Mouse (Mus musculus): ENCODE measurements at regions not wholly inside any gene's neighbourhood (a gene's known extent, or its start where the extent isn't known, plus 50 kb on each side); places are given as distances from the start of the nearest gene placed in this dataset.

GRCm38 (mm10) chr10:96685991-96686601 lies 69.3 kb downstream of the Btg1 start:
- Histone ChIP-seq H3K4me3 (ENCODE audit: low read depth, low read length) (no peak overlapping the region), H3K27me3 (ENCODE audit: control insufficient read depth, insufficient read depth, low read length) (no peaks in the 10 kb centered on the region)
- 65% methylated on average over 5 of the region's 5 CpGs for WGBS

GRCm38 (mm10) chr10:96686659-96687440 lies 70.0 kb downstream of the Btg1 start:
- no peak for DNase-seq (ENCODE audit: low spot score)
- Histone ChIP-seq H3K27me3 (ENCODE audit: control insufficient read depth, insufficient read depth, low read length) (no peaks in the 10 kb centered on the region), H3K27ac (ENCODE audit: low read depth, low read length) (no peak overlapping the region), H3K9ac (ENCODE audit: low read length) (no peak overlapping the region), H3K36me3 (ENCODE audit: control insufficient read depth, insufficient read depth, low read length) (no peaks in the 10 kb centered on the region), H3K4me1 (ENCODE audit: control insufficient read depth, insufficient read depth, low read length) (peaks cover 3% of the 10 kb centered on the region; the same call in 1 of the 2 replicates), H3K4me3 (ENCODE audit: low read depth, low read length) (no peak overlapping the region), H3K9me3 (ENCODE audit: control insufficient read depth, low read length) (no peaks in the 10 kb centered on the region), H3K4me2 (ENCODE audit: low read depth) (no peak overlapping the region)
- 75% methylated on average over 6 of the region's 6 CpGs for WGBS
- ATAC-seq (ENCODE audit: insufficient read depth, low FRiP score, low TSS enrichment), result no peak

More at GRCm38 (mm10) chr10:96685991-96686601, 69.3 kb downstream of the Btg1 start:
- ATAC-seq (ENCODE audit: insufficient read depth, low FRiP score, low TSS enrichment) (no peak), DNase-seq (ENCODE audit: low spot score) (no peak)
- Histone ChIP-seq H3K9me3 (ENCODE audit: control insufficient read depth, low read length) (no peaks in the 10 kb centered on the region), H3K9ac (ENCODE audit: low read length) (no peak overlapping the region), H3K27ac (ENCODE audit: low read depth, low read length) (no peak overlapping the region), H3K36me3 (ENCODE audit: control insufficient read depth, insufficient read depth, low read length) (no peaks in the 10 kb centered on the region), H3K4me1 (ENCODE audit: control insufficient read depth, insufficient read depth, low read length) (peaks cover 3% of the 10 kb centered on the region; the same call in 1 of the 2 replicates), H3K4me2 (ENCODE audit: low read depth) (no peak overlapping the region)

- H3K4me1 ChIP-seq (ENCODE audit: control insufficient read depth, insufficient read depth, low read length), result peaks cover 3% of the 10 kb centered on the region; the same call in 1 of the 2 replicates
- no peaks in the 10 kb centered on the region for H3K36me3 ChIP-seq (ENCODE audit: control insufficient read depth, insufficient read depth, low read length)
- DNase-seq (ENCODE audit: low spot score) (no peak), ATAC-seq (ENCODE audit: insufficient read depth, low FRiP score, low TSS enrichment) (no peak)
- H3K4me2 ChIP-seq (ENCODE audit: low read depth), result no peak overlapping the region
- no peak overlapping the region for H3K4me3 ChIP-seq (ENCODE audit: low read depth, low read length)
- H3K9me3 ChIP-seq (ENCODE audit: control insufficient read depth, low read length), result no peaks in the 10 kb centered on the region
- H3K9ac ChIP-seq (ENCODE audit: low read length), result no peak overlapping the region
- no peak overlapping the region for H3K27ac ChIP-seq (ENCODE audit: low read depth, low read length)
- 92% methylated on average over 1 of the region's 1 CpGs for WGBS
- no peaks in the 10 kb centered on the region for H3K27me3 ChIP-seq (ENCODE audit: control insufficient read depth, insufficient read depth, low read length)
Observed at GRCm38 (mm10) chr10:96687441-96687772, 70.6 kb downstream of the Btg1 start.

GRCm38 (mm10) chr10:96689976-96690867 lies 73.4 kb downstream of the Btg1 start:
- ATAC-seq (ENCODE audit: insufficient read depth, low FRiP score, low TSS enrichment) (no peak), DNase-seq (ENCODE audit: low spot score) (no peak)
- H3K4me2 ChIP-seq (ENCODE audit: low read depth), result no peak overlapping the region
- H3K4me3 ChIP-seq (ENCODE audit: low read depth, low read length), result no peak overlapping the region
- H3K27ac ChIP-seq (ENCODE audit: low read depth, low read length), result no peak overlapping the region
- H3K36me3 ChIP-seq (ENCODE audit: control insufficient read depth, insufficient read depth, low read length), result no peaks in the 10 kb centered on the region
- 70% methylated on average over 11 of the region's 11 CpGs for WGBS
- no peaks in the 10 kb centered on the region for H3K9me3 ChIP-seq (ENCODE audit: control insufficient read depth, low read length)
- peaks cover 3% of the 10 kb centered on the region; the same call in 1 of the 2 replicates for H3K4me1 ChIP-seq (ENCODE audit: control insufficient read depth, insufficient read depth, low read length)
- no peaks in the 10 kb centered on the region for H3K27me3 ChIP-seq (ENCODE audit: control insufficient read depth, insufficient read depth, low read length)
- no peak overlapping the region; the same call in 1 of the 2 replicates for H3K9ac ChIP-seq (ENCODE audit: low read length)

GRCm38 (mm10) chr10:96690868-96691302 lies 74.1 kb downstream of the Btg1 start:
- no peak overlapping the region for H3K4me2 ChIP-seq (ENCODE audit: low read depth)
- ATAC-seq (ENCODE audit: insufficient read depth, low FRiP score, low TSS enrichment), result no peak

GRCm38 (mm10) chr10:96691319-96691870 lies 74.6 kb downstream of the Btg1 start:
- ATAC-seq (ENCODE audit: insufficient read depth, low FRiP score, low TSS enrichment) (no peak), DNase-seq (ENCODE audit: low spot score) (no peak)
- Histone ChIP-seq H3K27ac (ENCODE audit: low read depth, low read length) (no peak overlapping the region), H3K9me3 (ENCODE audit: control insufficient read depth, low read length) (no peaks in the 10 kb centered on the region), H3K36me3 (ENCODE audit: control insufficient read depth, insufficient read depth, low read length) (no peaks in the 10 kb centered on the region), H3K4me3 (ENCODE audit: low read depth, low read length) (no peak overlapping the region), H3K9ac (ENCODE audit: low read length) (no peak overlapping the region), H3K4me1 (ENCODE audit: control insufficient read depth, insufficient read depth, low read length) (peaks cover 3% of the 10 kb centered on the region; the same call in 1 of the 2 replicates), H3K27me3 (ENCODE audit: control insufficient read depth, insufficient read depth, low read length) (no peaks in the 10 kb centered on the region), H3K4me2 (ENCODE audit: low read depth) (no peak overlapping the region)
- WGBS, result 82% methylated on average over 6 of the region's 6 CpGs

More at GRCm38 (mm10) chr10:96690868-96691302, 74.1 kb downstream of the Btg1 start:
- Histone ChIP-seq H3K4me1 (ENCODE audit: control insufficient read depth, insufficient read depth, low read length) (peaks cover 3% of the 10 kb centered on the region; the same call in 1 of the 2 replicates), H3K27me3 (ENCODE audit: control insufficient read depth, insufficient read depth, low read length) (no peaks in the 10 kb centered on the region), H3K36me3 (ENCODE audit: control insufficient read depth, insufficient read depth, low read length) (no peaks in the 10 kb centered on the region), H3K4me3 (ENCODE audit: low read depth, low read length) (no peak overlapping the region), H3K9me3 (ENCODE audit: control insufficient read depth, low read length) (no peaks in the 10 kb centered on the region), H3K27ac (ENCODE audit: low read depth, low read length) (no peak overlapping the region), H3K9ac (ENCODE audit: low read length) (no peak overlapping the region; the same call in 1 of the 2 replicates)
- no peak for DNase-seq (ENCODE audit: low spot score)
- 45% methylated on average over 2 of the region's 2 CpGs for WGBS

- DNase-seq (ENCODE audit: low spot score) (no peak), ATAC-seq (ENCODE audit: insufficient read depth, low FRiP score, low TSS enrichment) (no peak)
- Histone ChIP-seq H3K9me3 (ENCODE audit: control insufficient read depth, low read length) (no peaks in the 10 kb centered on the region), H3K36me3 (ENCODE audit: control insufficient read depth, insufficient read depth, low read length) (no peaks in the 10 kb centered on the region), H3K4me3 (ENCODE audit: low read depth, low read length) (no peak overlapping the region), H3K9ac (ENCODE audit: low read length) (no peak overlapping the region), H3K4me1 (ENCODE audit: control insufficient read depth, insufficient read depth, low read length) (peaks cover 3% of the 10 kb centered on the region; the same call in 1 of the 2 replicates), H3K27ac (ENCODE audit: low read depth, low read length) (no peak overlapping the region), H3K27me3 (ENCODE audit: control insufficient read depth, insufficient read depth, low read length) (no peaks in the 10 kb centered on the region), H3K4me2 (ENCODE audit: low read depth) (no peak overlapping the region)
- WGBS, result 87% methylated on average over 7 of the region's 7 CpGs
Observed at GRCm38 (mm10) chr10:96692821-96693220, 76.0 kb downstream of the Btg1 start.

GRCm38 (mm10) chr10:96693766-96694165 lies 77.0 kb downstream of the Btg1 start:
- Histone ChIP-seq H3K4me2 (ENCODE audit: low read depth) (no peak overlapping the region), H3K9me3 (ENCODE audit: control insufficient read depth, low read length) (no peaks in the 10 kb centered on the region), H3K4me3 (ENCODE audit: low read depth, low read length) (no peak overlapping the region), H3K36me3 (ENCODE audit: control insufficient read depth, insufficient read depth, low read length) (no peaks in the 10 kb centered on the region), H3K27ac (ENCODE audit: low read depth, low read length) (no peak overlapping the region), H3K9ac (ENCODE audit: low read length) (no peak overlapping the region), H3K4me1 (ENCODE audit: control insufficient read depth, insufficient read depth, low read length) (peaks cover 3% of the 10 kb centered on the region; the same call in 1 of the 2 replicates), H3K27me3 (ENCODE audit: control insufficient read depth, insufficient read depth, low read length) (no peaks in the 10 kb centered on the region)
- WGBS, result 79% methylated on average over 6 of the region's 6 CpGs
- DNase-seq (ENCODE audit: low spot score) (no peak), ATAC-seq (ENCODE audit: insufficient read depth, low FRiP score, low TSS enrichment) (no peak)
